In genomic region chr7:138182216-138182615, GRCm38 (mm10) we compare ENCODE assay signal across 20 mouse cellular contexts.
"Had no signal": no experiment of that assay in that cellular context is flagged by ENCODE, and none has a peak within 500 bp of the region (broad histone marks: within the 10 kb centered on the region; RNA-seq: fewer than 3 reads in every experiment).

No protein-coding gene starts in this region.

- H3K9ac ChIP-seq: lung, embryonic 15.5 days; midbrain, embryonic 13.5 days; midbrain, embryonic 15.5 days; neural tube, embryonic 13.5 days; neural tube, embryonic 15.5 days had no signal

- H3K36me3 ChIP-seq: lung, embryonic 15.5 days; midbrain, embryonic 13.5 days; midbrain, embryonic 15.5 days; neural tube, embryonic 13.5 days; neural tube, embryonic 15.5 days had no signal

- H3K27me3 ChIP-seq: lung, embryonic 15.5 days; megakaryocyte, embryonic 14.5 days; midbrain, embryonic 13.5 days; midbrain, embryonic 15.5 days; neural tube, embryonic 13.5 days; neural tube, embryonic 15.5 days had no signal

- H3K4me1 ChIP-seq: lung, embryonic 15.5 days; megakaryocyte, embryonic 14.5 days; midbrain, embryonic 13.5 days; neural tube, embryonic 13.5 days; neural tube, embryonic 15.5 days had no signal

- H3K4me2 ChIP-seq: lung, embryonic 15.5 days; midbrain, embryonic 11.5 days; midbrain, embryonic 13.5 days; midbrain, embryonic 15.5 days; neural tube, embryonic 13.5 days; neural tube, embryonic 15.5 days had no signal

- ATAC-seq: lung, postnatal 0 days; midbrain, embryonic 13.5 days; midbrain, embryonic 15.5 days had no signal

- H3K9me3 ChIP-seq: lung, embryonic 15.5 days; megakaryocyte, embryonic 14.5 days; midbrain, embryonic 13.5 days; midbrain, embryonic 15.5 days; neural tube, embryonic 13.5 days; neural tube, embryonic 15.5 days had no signal

- H3K27ac ChIP-seq: lung, embryonic 15.5 days; macrophage; midbrain, embryonic 13.5 days; midbrain, embryonic 15.5 days; neural tube, embryonic 13.5 days; neural tube, embryonic 15.5 days had no signal

- DNase-seq: lung, adult 2 months; lung, postnatal 14 days; lung, postnatal 36 days; retina, postnatal 1 day; right cerebral cortex, adult 18-20 months; right cerebral cortex, postnatal 25 days; right cerebral cortex, postnatal 4 days; spleen, adult 18-20 months; thymus, adult 18-20 months; thymus, postnatal 14 days; thymus, postnatal 36 days had no signal

- H3K4me3 ChIP-seq: lung, embryonic 15.5 days; megakaryocyte, embryonic 14.5 days; midbrain, embryonic 13.5 days; midbrain, embryonic 15.5 days; neural tube, embryonic 13.5 days; neural tube, embryonic 15.5 days had no signal
